Mouse (Mus musculus) heart, adult 2 months (tissue): ENCODE measurements around the gene Mllt3.

ENCODE experiments used
- CTCF ChIP-seq: fragments of 200-600 bp; IDR thresholded peaks from 2 replicates; pipeline ENCODE4 v1.8.1; 2022; ENCODE audit warnings: antibody characterized with exemption, mild to moderate bottlenecking, moderate library complexity
- EP300 ChIP-seq: fragments of 200-500 bp; IDR thresholded peaks from 2 replicates; pipeline ENCODE4 v1.6.1; 2011; ENCODE audit warnings: low read depth, low read length, control low read depth; ENCODE audit not compliant: insufficient read depth

GRCm38 (mm10) chr4:87774515-87774914 lies 258.6 kb downstream of the Mllt3 start:
- no peak for TF ChIP-seq CTCF
- TF ChIP-seq EP300, result no peak
